Mouse (Mus musculus): ENCODE measurements around the gene Rere. TPM values are rescaled to one million over a fixed set of nuclear protein-coding genes. Genes with fewer than 3 reads are reported as not detected.

Rere gene
- polyA plus RNA-seq, 1 experiment from 2014 or later, result 26.1 TPM

- Histone ChIP-seq H3K4me3 (no peak overlapping the region), H3K9me3 (replicated peaks) (no peaks in the 10 kb centered on the region), H3K27me3 (no peaks in the 10 kb centered on the region), H3K36me3 (ENCODE audit: poor library complexity, severe bottlenecking) (no peaks in the 10 kb centered on the region), H3K4me2 (no peak overlapping the region), H3K27ac (no peak overlapping the region), H3K4me1 (peaks cover 48% of the 10 kb centered on the region), H3K9ac (no peak overlapping the region)
- WGBS, result 67% methylated on average over 6 of the region's 6 CpGs
- ATAC-seq, result no peak
Measured at GRCm38 (mm10) chr4:150450081-150450691, 168.7 kb downstream of the Rere start.

GRCm38 (mm10) chr4:150452155-150452847, 170.9 kb downstream of the Rere start:
- Histone ChIP-seq H3K27me3 (no peaks in the 10 kb centered on the region), H3K9me3 (replicated peaks) (no peaks in the 10 kb centered on the region), H3K4me2 (no peak overlapping the region), H3K4me1 (peaks cover 38% of the 10 kb centered on the region), H3K9ac (no peak overlapping the region), H3K36me3 (ENCODE audit: poor library complexity, severe bottlenecking) (no peaks in the 10 kb centered on the region), H3K4me3 (no peak overlapping the region), H3K27ac (no peak overlapping the region)
- 75% methylated on average over 11 of the region's 11 CpGs for WGBS
- no peak for ATAC-seq

GRCm38 (mm10) chr4:150454571-150455306, 173.3 kb downstream of the Rere start:
- no peak overlapping the region for H3K4me3 ChIP-seq
- no peak overlapping the region for H3K27ac ChIP-seq
- H3K36me3 ChIP-seq (ENCODE audit: poor library complexity, severe bottlenecking), result no peaks in the 10 kb centered on the region
- H3K9me3 ChIP-seq (replicated peaks), result no peaks in the 10 kb centered on the region
- WGBS, result 74% methylated on average over 12 of the region's 12 CpGs
- no peak for ATAC-seq
- peaks cover 45% of the 10 kb centered on the region for H3K4me1 ChIP-seq
- H3K4me2 ChIP-seq, result no peak overlapping the region
- H3K27me3 ChIP-seq, result no peaks in the 10 kb centered on the region
- no peak overlapping the region for H3K9ac ChIP-seq

GRCm38 (mm10) chr4:150455750-150456149, 174.3 kb downstream of the Rere start:
- Histone ChIP-seq H3K27me3 (no peaks in the 10 kb centered on the region), H3K9me3 (replicated peaks) (no peaks in the 10 kb centered on the region), H3K27ac (no peak overlapping the region), H3K4me1 (peaks cover 43% of the 10 kb centered on the region), H3K9ac (no peak overlapping the region), H3K36me3 (ENCODE audit: poor library complexity, severe bottlenecking) (no peaks in the 10 kb centered on the region), H3K4me3 (no peak overlapping the region), H3K4me2 (no peak overlapping the region)
- ATAC-seq, result no peak
- 83% methylated on average over 1 of the region's 1 CpGs for WGBS

- H3K27ac ChIP-seq, result peak overlapping the region; percentile 64
- H3K4me2 ChIP-seq, result no peak overlapping the region
- WGBS, result 24% methylated on average over 7 of the region's 7 CpGs
- H3K27me3 ChIP-seq, result no peaks in the 10 kb centered on the region
- ATAC-seq, result no peak
- peaks cover 50% of the 10 kb centered on the region for H3K4me1 ChIP-seq
- H3K36me3 ChIP-seq (ENCODE audit: poor library complexity, severe bottlenecking), result no peaks in the 10 kb centered on the region
- no peaks in the 10 kb centered on the region for H3K9me3 ChIP-seq (replicated peaks)
- no peak overlapping the region for H3K9ac ChIP-seq
- H3K4me3 ChIP-seq, result no peak overlapping the region
Measured at GRCm38 (mm10) chr4:150456452-150456851, 175.0 kb downstream of the Rere start.

- no peaks in the 10 kb centered on the region for H3K27me3 ChIP-seq
- H3K9me3 ChIP-seq (replicated peaks), result no peaks in the 10 kb centered on the region
- peak overlapping the region; percentile 20; the same call in 1 of the 2 replicates for H3K27ac ChIP-seq
- H3K36me3 ChIP-seq (ENCODE audit: poor library complexity, severe bottlenecking), result no peaks in the 10 kb centered on the region
- no peak overlapping the region for H3K4me2 ChIP-seq
- peak; percentile 27; the same call in 1 of the 2 replicates for ATAC-seq
- H3K4me3 ChIP-seq, result no peak overlapping the region
- no peak overlapping the region for H3K9ac ChIP-seq
- H3K4me1 ChIP-seq, result peaks cover 54% of the 10 kb centered on the region
- 38% methylated on average over 2 of the region's 2 CpGs for WGBS
Measured at GRCm38 (mm10) chr4:150456886-150457285, 175.4 kb downstream of the Rere start.

- Histone ChIP-seq H3K4me1 (peaks cover 53% of the 10 kb centered on the region), H3K27me3 (no peaks in the 10 kb centered on the region), H3K27ac (0 out of 2 replicates have a peak overlapping the region, but pooled peaks have one; percentile 20), H3K4me3 (no peak overlapping the region), H3K4me2 (no peak overlapping the region), H3K36me3 (ENCODE audit: poor library complexity, severe bottlenecking) (no peaks in the 10 kb centered on the region), H3K9me3 (replicated peaks) (no peaks in the 10 kb centered on the region), H3K9ac (no peak overlapping the region)
- ATAC-seq, result no peak
- 53% methylated on average over 4 of the region's 4 CpGs for WGBS
Measured at GRCm38 (mm10) chr4:150457353-150457752, 175.9 kb downstream of the Rere start.

GRCm38 (mm10) chr4:150457771-150458170, 176.3 kb downstream of the Rere start:
- Histone ChIP-seq H3K4me2 (no peak overlapping the region), H3K4me3 (no peak overlapping the region), H3K27me3 (no peaks in the 10 kb centered on the region), H3K9me3 (replicated peaks) (no peaks in the 10 kb centered on the region), H3K27ac (0 out of 2 replicates have a peak overlapping the region, but pooled peaks have one; percentile 16), H3K9ac (no peak overlapping the region), H3K36me3 (ENCODE audit: poor library complexity, severe bottlenecking) (no peaks in the 10 kb centered on the region), H3K4me1 (peaks cover 58% of the 10 kb centered on the region)
- ATAC-seq, result no peak
- 63% methylated on average over 7 of the region's 7 CpGs for WGBS

- Histone ChIP-seq H3K27me3 (no peaks in the 10 kb centered on the region), H3K9ac (no peak overlapping the region), H3K27ac (no peak overlapping the region), H3K4me3 (no peak overlapping the region), H3K4me2 (no peak overlapping the region), H3K36me3 (ENCODE audit: poor library complexity, severe bottlenecking) (no peaks in the 10 kb centered on the region), H3K9me3 (replicated peaks) (no peaks in the 10 kb centered on the region), H3K4me1 (peaks cover 60% of the 10 kb centered on the region)
- WGBS, result 56% methylated on average over 6 of the region's 6 CpGs
- no peak for ATAC-seq
Measured at GRCm38 (mm10) chr4:150459022-150459794, 177.8 kb downstream of the Rere start.

GRCm38 (mm10) chr4:150460451-150460850, 179.0 kb downstream of the Rere start:
- no peak overlapping the region for H3K4me2 ChIP-seq
- peaks cover 68% of the 10 kb centered on the region for H3K4me1 ChIP-seq
- no peak overlapping the region for H3K27ac ChIP-seq
- ATAC-seq, result no peak
- no peaks in the 10 kb centered on the region for H3K27me3 ChIP-seq
- no peaks in the 10 kb centered on the region for H3K36me3 ChIP-seq (ENCODE audit: poor library complexity, severe bottlenecking)
- WGBS, result 53% methylated on average over 5 of the region's 5 CpGs
- no peak overlapping the region for H3K9ac ChIP-seq
- H3K4me3 ChIP-seq, result no peak overlapping the region
- no peaks in the 10 kb centered on the region for H3K9me3 ChIP-seq (replicated peaks)

- no peaks in the 10 kb centered on the region for H3K27me3 ChIP-seq
- H3K36me3 ChIP-seq (ENCODE audit: poor library complexity, severe bottlenecking), result no peaks in the 10 kb centered on the region
- peaks cover 71% of the 10 kb centered on the region for H3K4me1 ChIP-seq
- no peak overlapping the region for H3K4me2 ChIP-seq
- no peak overlapping the region for H3K27ac ChIP-seq
- H3K9me3 ChIP-seq (replicated peaks), result no peaks in the 10 kb centered on the region
- no peak overlapping the region for H3K9ac ChIP-seq
- WGBS, result 24% methylated on average over 5 of the region's 5 CpGs
- ATAC-seq, result no peak
- no peak overlapping the region for H3K4me3 ChIP-seq
Measured at GRCm38 (mm10) chr4:150461011-150461410, 179.6 kb downstream of the Rere start.
